Comparison of ENCODE assay signal across 9 mouse cellular contexts in the genomic region with DNA sequence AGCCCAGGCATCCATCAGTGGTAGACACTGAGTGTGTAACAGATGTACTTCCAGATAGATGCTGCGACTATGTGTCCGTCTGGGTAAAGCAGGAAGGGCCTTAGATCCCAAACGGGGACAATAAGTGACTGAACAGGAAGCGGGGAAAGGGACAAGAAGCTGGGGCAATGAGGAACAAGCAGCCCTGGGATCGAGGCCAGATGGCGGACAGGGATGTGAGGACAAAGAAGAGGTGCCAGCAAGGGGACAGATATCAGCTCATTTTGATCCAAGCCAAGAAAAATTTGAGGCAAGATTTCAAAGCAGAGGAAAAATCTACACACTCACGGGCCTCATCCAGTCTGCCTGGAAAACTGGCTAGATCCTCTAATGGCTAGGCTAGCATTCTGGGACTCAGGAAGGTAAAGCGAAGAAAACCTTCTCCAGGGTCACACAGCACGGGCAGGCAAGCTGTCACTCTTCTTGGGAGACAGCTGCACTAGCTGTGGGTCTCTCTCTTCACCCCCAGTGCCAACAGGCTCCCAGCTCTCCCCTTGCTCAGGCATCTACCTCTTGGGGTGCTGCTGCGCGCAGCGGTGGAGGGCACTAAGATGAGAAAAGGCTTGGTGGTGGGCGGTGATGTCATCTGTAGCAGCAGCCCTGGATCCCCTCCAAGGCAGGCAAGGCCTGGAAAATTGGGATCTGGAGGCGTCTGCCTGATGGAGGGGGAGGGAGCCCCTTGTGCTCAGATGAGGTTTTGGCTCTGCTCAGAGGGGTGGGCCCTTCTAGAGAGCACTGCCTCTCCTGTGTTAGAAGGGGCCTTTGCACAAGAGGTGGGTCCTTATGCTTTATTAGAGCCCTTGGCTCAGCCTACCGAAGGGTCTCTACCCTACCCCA.
DNase-seq lines count a peak whose midpoint lies in the region; ATAC-seq and TF ChIP-seq lines count a peak whose summit lies in the region.
"Had no signal": no experiment of that assay in that cellular context is flagged by ENCODE, and none has a peak within 500 bp of the region (broad histone marks: within the 10 kb centered on the region; RNA-seq: fewer than 3 reads in every experiment).

No protein-coding gene starts in this region.

- peaks cover 2% of the 10 kb centered on the region; the same call in 1 of the 2 replicates for H3K36me3 ChIP-seq in lung, embryonic 14.5 days (ENCODE audit: insufficient read depth)
- H3K36me3 ChIP-seq in heart, embryonic 16.5 days (ENCODE audit: control insufficient read depth, insufficient read depth): peaks cover 5% of the 10 kb centered on the region; the same call in 1 of the 2 replicates
- no peaks in the 10 kb centered on the region; the same call in 1 of the 2 replicates for H3K36me3 ChIP-seq in stomach, embryonic 14.5 days (ENCODE audit: control insufficient read depth, insufficient read depth, low read length)
- H3K36me3 ChIP-seq: hindbrain, embryonic 15.5 days had no signal

- H3K4me1 ChIP-seq in lung, embryonic 14.5 days (ENCODE audit: insufficient read depth): peaks cover 65% of the 10 kb centered on the region
- peaks cover 43% of the 10 kb centered on the region for H3K4me1 ChIP-seq in lung, adult 2 months (ENCODE audit: control insufficient read depth, insufficient read depth, low read length)
- peaks cover 29% of the 10 kb centered on the region for H3K4me1 ChIP-seq in embryonic fibroblast, embryonic 13.5 days (ENCODE audit: control insufficient read depth, insufficient read depth, low read length)
- H3K4me1 ChIP-seq in heart, embryonic 16.5 days (ENCODE audit: control insufficient read depth, insufficient read depth, low read length): peaks cover 84% of the 10 kb centered on the region
- H3K4me1 ChIP-seq in stomach, embryonic 14.5 days (ENCODE audit: control insufficient read depth, insufficient read depth, low read length): peaks cover 72% of the 10 kb centered on the region

- peak overlapping the region; percentile 43 for H3K9ac ChIP-seq in lung, embryonic 14.5 days
- H3K9ac ChIP-seq in heart, embryonic 16.5 days (ENCODE audit: low read length): peak overlapping the region; percentile 58
- H3K9ac ChIP-seq in stomach, embryonic 14.5 days (replicated peaks; ENCODE audit: low read depth, low read length): no peak overlapping the region
- H3K9ac ChIP-seq: hindbrain, embryonic 15.5 days had no signal

- H3K27me3 ChIP-seq in lung, embryonic 14.5 days (ENCODE audit: insufficient read depth, low read length): no peaks in the 10 kb centered on the region
- H3K27me3 ChIP-seq in heart, embryonic 16.5 days (ENCODE audit: control insufficient read depth, insufficient read depth, low read length): no peaks in the 10 kb centered on the region
- no peaks in the 10 kb centered on the region for H3K27me3 ChIP-seq in stomach, embryonic 14.5 days (ENCODE audit: control insufficient read depth, insufficient read depth, low read length)

- no peak for TF ChIP-seq POLR2A in lung, adult 2 months (IDR thresholded peaks at IDR 0.05; ENCODE audit: borderline replicate concordance, extremely low read depth, low read depth, low read length)
- no peak for TF ChIP-seq POLR2A in embryonic fibroblast, embryonic 13.5 days (IDR thresholded peaks at IDR 0.05; ENCODE audit: low read depth, low read length)

- H3K27ac ChIP-seq in lung, embryonic 14.5 days (ENCODE audit: low read depth): peak overlapping the region; percentile 89
- peak overlapping the region; percentile 92 for H3K27ac ChIP-seq in embryonic fibroblast, embryonic 13.5 days (ENCODE audit: insufficient read depth, low read length)
- H3K27ac ChIP-seq in heart, embryonic 16.5 days (ENCODE audit: low read length): peak overlapping the region; percentile 76
- peak overlapping the region; percentile 56; the same call in 1 of the 2 replicates for H3K27ac ChIP-seq in stomach, embryonic 14.5 days (ENCODE audit: low read length)
- H3K27ac ChIP-seq: hindbrain, embryonic 15.5 days had no signal

- peak overlapping the region; percentile 67 for H3K4me2 ChIP-seq in lung, embryonic 14.5 days
- H3K4me2 ChIP-seq in heart, embryonic 16.5 days (ENCODE audit: low read depth, low read length): peak overlapping the region; percentile 23; the same call in 1 of the 2 replicates
- H3K4me2 ChIP-seq in stomach, embryonic 14.5 days (replicated peaks; ENCODE audit: low read depth, low read length): no peak overlapping the region
- H3K4me2 ChIP-seq: hindbrain, embryonic 15.5 days had no signal

- peak; percentile 91 for DNase-seq in lung, embryonic 14.5 days
- DNase-seq in lung, adult 2 months: no peak
- peak; percentile 64 to 79 for DNase-seq in left cerebral cortex, adult 9 months (ENCODE audit: low spot score in 2 of 2)

- TF ChIP-seq CTCF in lung, embryonic 14.5 days (IDR thresholded peaks at IDR 0.05; ENCODE audit: low read depth): no peak
- TF ChIP-seq CTCF in lung, adult 2 months (IDR thresholded peaks at IDR 0.05; ENCODE audit: insufficient read depth, low read length): no peak
- TF ChIP-seq CTCF in embryonic fibroblast, embryonic 13.5 days (IDR thresholded peaks at IDR 0.05; ENCODE audit: borderline replicate concordance, insufficient read depth, low read length): no peak

- ATAC-seq in lung, embryonic 14.5 days (ENCODE audit: insufficient read depth): peak; percentile 22; the same call in 1 of the 2 replicates
- peak; percentile 2; the same call in 1 of the 2 replicates for ATAC-seq in heart, embryonic 16.5 days (replicated peaks; ENCODE audit: extremely low read depth, insufficient read depth, low FRiP score)
- peak; percentile 24; the same call in 1 of the 2 replicates for ATAC-seq in stomach, embryonic 14.5 days (ENCODE audit: insufficient number of reproducible peaks, insufficient read depth, low FRiP score, low read depth)
- ATAC-seq in erythroblast, adult 5-6 weeks (replicated peaks; ENCODE audit: low FRiP score, poor library complexity, severe bottlenecking): no peak
- ATAC-seq in inflammation-experienced regulatory T-cells, adult 6 months: no peak

- 36% methylated on average over 15 of the region's 15 CpGs for WGBS in lung, embryonic 14.5 days
- WGBS in lung, adult 2 months: 46% methylated on average over 15 of the region's 15 CpGs
- 42% methylated on average over 15 of the region's 15 CpGs for WGBS in heart, embryonic 16.5 days
- 67% methylated on average over 15 of the region's 15 CpGs for WGBS in stomach, embryonic 14.5 days

- no peaks in the 10 kb centered on the region for H3K9me3 ChIP-seq in lung, embryonic 14.5 days (ENCODE audit: low read depth, low read length)
- no peaks in the 10 kb centered on the region for H3K9me3 ChIP-seq in heart, embryonic 16.5 days (replicated peaks; ENCODE audit: control insufficient read depth, low read length)
- H3K9me3 ChIP-seq in stomach, embryonic 14.5 days (ENCODE audit: control insufficient read depth, low read depth, low read length): no peaks in the 10 kb centered on the region
- H3K9me3 ChIP-seq: hindbrain, embryonic 15.5 days had no signal

- H3K4me3 ChIP-seq in lung, embryonic 14.5 days (ENCODE audit: low read depth, low read length): no peak overlapping the region
- no peak overlapping the region for H3K4me3 ChIP-seq in lung, adult 2 months (replicated peaks; ENCODE audit: extremely low read depth, low read depth, low read length)
- H3K4me3 ChIP-seq in embryonic fibroblast, embryonic 13.5 days (ENCODE audit: insufficient read depth, low read length): no peak overlapping the region
- no peak overlapping the region for H3K4me3 ChIP-seq in heart, embryonic 16.5 days (ENCODE audit: low read length)
- H3K4me3 ChIP-seq in stomach, embryonic 14.5 days (ENCODE audit: low read depth, low read length): no peak overlapping the region
- H3K4me3 ChIP-seq: hindbrain, embryonic 15.5 days had no signal

Comparison
In these comparisons a context has a peak if more than half of its experiments do, and no peak if none do; other contexts are left out.
1. ATAC-seq: peak in lung, embryonic 14.5 days (single experiment), heart, embryonic 16.5 days (single experiment) and stomach, embryonic 14.5 days (single experiment); none in erythroblast, adult 5-6 weeks (single experiment) and inflammation-experienced regulatory T-cells, adult 6 months (single experiment).
2. Peak in every context shown above with its lines, with median percentiles within 50 percentile points of each other: H3K27ac ChIP-seq.